Mouse (Mus musculus) embryonic facial prominence, embryonic 14.5 days (tissue): ENCODE data around the gene Hps4. TPM values are rescaled to one million over a fixed set of nuclear protein-coding genes. Genes with fewer than 3 reads are reported as not detected.

Source experiments
- ATAC-seq: fragments of 200-750 bp; cut with Nextera tagmentation; 2 replicates; pipeline ENCODE4 v1.8.0; 2017; ENCODE audit warnings: low read depth, moderate number of reproducible peaks, moderate TSS enrichment
- DNase-seq: peaks from one replicate; pipeline ENCODE4 v3.0.0-alpha.2; 2015; ENCODE audit warnings: low spot score
- H3K27ac ChIP-seq: fragments of 300-500 bp; sonication (generic); replicated peaks from 2 replicates; pipeline ENCODE4 v1.5.1; 2014; ENCODE audit warnings: low read depth, mild to moderate bottlenecking, low read length, moderate library complexity
- H3K27me3 ChIP-seq: fragments of 300-500 bp; sonication (generic); replicated peaks from 2 replicates; pipeline ENCODE4 v1.6.1; 2014; ENCODE audit warnings: low read length; ENCODE audit not compliant: control insufficient read depth, insufficient read depth
- H3K36me3 ChIP-seq: fragments of 300-500 bp; sonication (generic); 2 replicates; pipeline ENCODE4 v1.6.1; 2014; ENCODE audit warnings: low read length, mixed read lengths; ENCODE audit not compliant: control insufficient read depth, insufficient read depth
- H3K4me1 ChIP-seq: fragments of 300-500 bp; sonication (generic); 2 replicates; pipeline ENCODE4 v1.6.1; 2014; ENCODE audit warnings: antibody characterized with exemption, low read length; ENCODE audit not compliant: control insufficient read depth, insufficient read depth
- H3K4me2 ChIP-seq: fragments of 300-500 bp; sonication (generic); 2 replicates; pipeline ENCODE4 v1.6.1; 2014; ENCODE audit warnings: low read depth, mild to moderate bottlenecking, low read length, moderate library complexity, mixed read lengths
- H3K4me3 ChIP-seq: fragments of 300-500 bp; sonication (generic); 2 replicates; pipeline ENCODE4 v1.5.1; 2014; ENCODE audit warnings: low read depth, mild to moderate bottlenecking, low read length
- H3K9ac ChIP-seq: fragments of 300-500 bp; sonication (generic); 2 replicates; pipeline ENCODE4 v1.6.1; 2014; ENCODE audit warnings: low read depth, mild to moderate bottlenecking, low read length, moderate library complexity, mixed read lengths
- H3K9me3 ChIP-seq: fragments of 300-500 bp; sonication (generic); 2 replicates; pipeline ENCODE4 v1.6.1; 2016; ENCODE audit warnings: low read length; ENCODE audit not compliant: control insufficient read depth
- WGBS: fragments of 180-500 bp; shearing (Covaris S2); extraction: QIAGEN DNeasy Blood & Tissue Kit; methylation state at CpG from one replicate; pipeline ENCODE4 v1.1.7; 2014; 5-methylcytosine and 5-hydroxymethylcytosine counted together
- polyA plus RNA-seq: library from polyadenylated mRNA; unstranded; fragments of >200 nt; fragmentation: Nextera tagmentation; extraction: Ambion mirVana; gene quantifications from 2 replicates; pipeline ENCODE4 v1.2.1, GENCODE M21; 2014

Hps4 gene
- polyA plus RNA-seq, 1 experiment from 2014 or later = 31.6 TPM

- Histone ChIP-seq H3K9ac (no peak overlapping the region), H3K36me3 (peaks cover 26% of the 10 kb centered on the region), H3K4me1 (peaks cover 10% of the 10 kb centered on the region), H3K4me2 (no peak overlapping the region), H3K4me3 (no peak overlapping the region), H3K27me3 (no peaks in the 10 kb centered on the region), H3K9me3 (no peaks in the 10 kb centered on the region), H3K27ac (no peak overlapping the region)
- 73% methylated on average over 6 of the region's 6 CpGs for WGBS
- no peak for ATAC-seq
- no peak for DNase-seq
Observed at GRCm38 (mm10) chr5:112378716-112379115, 35.8 kb downstream of the Hps4 start.

DNA sequence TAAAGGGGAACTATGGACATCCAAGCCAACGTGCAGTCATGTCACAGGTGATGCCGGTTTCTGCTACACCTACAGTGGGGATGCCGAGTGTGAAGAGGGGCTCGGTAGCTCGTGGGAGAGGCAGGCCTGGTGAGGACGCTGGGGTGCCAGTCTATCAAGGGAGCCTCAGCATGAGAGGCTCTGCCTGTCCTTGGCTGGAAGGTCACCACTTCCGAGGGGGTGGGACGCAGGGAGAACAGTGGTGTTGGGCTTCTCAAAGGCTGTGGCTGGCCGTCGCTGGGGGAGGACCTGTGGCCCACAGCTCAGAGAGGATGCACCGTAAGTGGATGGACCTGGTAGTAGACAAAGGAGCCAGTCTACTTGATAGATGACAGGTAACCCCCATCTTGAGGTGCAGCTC lies 38.3 kb downstream of the Hps4 start:
- no peaks in the 10 kb centered on the region for H3K27me3 ChIP-seq
- peaks cover 17% of the 10 kb centered on the region for H3K36me3 ChIP-seq
- H3K4me3 ChIP-seq = no peak overlapping the region
- 93% methylated on average over 9 of the region's 11 CpGs for WGBS
- H3K4me1 ChIP-seq = peaks cover 10% of the 10 kb centered on the region
- H3K9me3 ChIP-seq = no peaks in the 10 kb centered on the region
- DNase-seq = no peak
- no peak overlapping the region for H3K27ac ChIP-seq
- H3K9ac ChIP-seq = no peak overlapping the region
- ATAC-seq = no peak
- no peak overlapping the region for H3K4me2 ChIP-seq

GRCm38 (mm10) chr5:112382042-112382441 lies 39.2 kb downstream of the Hps4 start:
- H3K4me3 ChIP-seq = no peak overlapping the region
- peaks cover 14% of the 10 kb centered on the region for H3K36me3 ChIP-seq
- H3K27me3 ChIP-seq = no peaks in the 10 kb centered on the region
- no peak for ATAC-seq
- no peak overlapping the region for H3K4me2 ChIP-seq
- DNase-seq = no peak
- no peak overlapping the region for H3K9ac ChIP-seq
- H3K4me1 ChIP-seq = peaks cover 10% of the 10 kb centered on the region
- WGBS = 59% methylated on average over 9 of the region's 9 CpGs
- no peaks in the 10 kb centered on the region for H3K9me3 ChIP-seq
- peak overlapping the region; percentile 71; the same call in 1 of the 2 replicates for H3K27ac ChIP-seq

DNA sequence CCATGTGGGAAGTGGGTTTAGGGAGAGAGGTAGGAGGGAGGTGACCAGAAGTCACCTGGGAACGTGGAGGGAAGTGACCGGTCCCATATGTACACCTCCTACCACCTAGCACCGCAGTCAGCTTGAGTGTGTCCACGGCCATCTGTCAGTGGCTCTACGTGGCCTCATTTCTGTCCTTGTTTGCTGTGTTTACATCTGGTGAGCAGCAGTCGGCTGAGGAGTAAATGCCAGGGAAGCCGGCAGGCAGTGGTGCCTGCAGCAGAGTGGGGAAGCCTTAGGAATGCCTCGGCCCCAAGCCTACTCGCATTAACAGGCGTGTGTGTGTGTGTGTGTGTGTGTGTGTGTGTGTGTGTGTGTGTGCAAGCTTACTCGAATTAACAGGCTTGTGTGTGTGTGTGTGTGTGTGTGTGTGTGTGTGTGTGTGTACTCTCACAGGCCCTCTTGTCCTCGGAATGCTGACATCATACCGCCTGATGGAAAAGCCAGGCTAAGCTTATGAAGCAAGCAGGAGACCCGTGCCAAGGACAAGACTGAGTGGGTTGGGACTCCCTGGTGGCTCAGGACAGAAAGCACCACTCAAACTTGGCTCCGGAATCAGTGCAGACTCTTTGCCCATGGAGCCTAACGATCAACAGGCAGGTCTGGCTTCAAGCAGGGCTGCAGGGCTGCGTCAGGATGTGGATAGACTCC lies 39.9 kb downstream of the Hps4 start:
- no peak overlapping the region for H3K4me3 ChIP-seq
- H3K4me1 ChIP-seq = peaks cover 10% of the 10 kb centered on the region
- H3K9ac ChIP-seq = peak overlapping the region; percentile 45; the same call in 1 of the 2 replicates
- DNase-seq = peak; percentile 65
- H3K27ac ChIP-seq = peak overlapping the region; percentile 71
- no peak overlapping the region for H3K4me2 ChIP-seq
- 47% methylated on average over 17 of the region's 17 CpGs for WGBS
- peaks cover 14% of the 10 kb centered on the region for H3K36me3 ChIP-seq
- H3K27me3 ChIP-seq = no peaks in the 10 kb centered on the region
- H3K9me3 ChIP-seq = no peaks in the 10 kb centered on the region
- ATAC-seq = peak; percentile 66

DNA sequence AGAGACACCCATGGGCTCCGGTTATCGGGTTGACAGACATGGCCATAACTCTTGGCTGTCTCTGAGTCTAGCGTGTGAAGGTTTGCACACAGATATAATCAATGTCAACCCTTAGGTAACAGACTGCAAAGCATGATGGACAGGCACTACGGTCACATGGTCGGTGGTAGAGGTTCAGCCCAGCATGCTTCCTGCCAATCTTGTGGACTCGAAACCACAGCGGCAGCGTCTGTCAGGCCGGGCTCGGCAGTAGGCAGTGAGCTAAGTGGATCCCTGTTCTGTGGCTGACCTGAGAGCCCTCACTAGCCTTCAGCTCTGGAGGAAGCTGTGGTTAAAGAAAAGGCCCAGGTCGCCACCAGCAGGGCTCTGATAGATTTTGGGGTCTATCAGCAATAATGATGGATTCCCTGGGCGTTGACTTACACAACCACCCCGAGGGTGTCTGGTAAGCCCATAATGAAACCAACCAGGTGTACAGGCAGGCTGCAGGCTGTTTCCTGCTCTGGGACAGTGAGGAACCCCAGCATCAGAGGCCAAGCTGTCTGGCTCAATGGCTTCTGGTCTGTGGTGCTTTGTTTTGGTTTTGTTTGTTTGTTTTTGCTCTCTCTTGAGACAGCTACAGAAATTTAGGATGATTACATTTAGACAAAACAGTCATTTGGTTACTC lies 42.1 kb downstream of the Hps4 start:
- no peak overlapping the region for H3K4me3 ChIP-seq
- H3K27me3 ChIP-seq = no peaks in the 10 kb centered on the region
- H3K36me3 ChIP-seq = peaks cover 6% of the 10 kb centered on the region; the same call in 1 of the 2 replicates
- H3K9me3 ChIP-seq = no peaks in the 10 kb centered on the region
- no peak for DNase-seq
- no peak overlapping the region for H3K9ac ChIP-seq
- H3K4me2 ChIP-seq = no peak overlapping the region
- peaks cover 10% of the 10 kb centered on the region for H3K4me1 ChIP-seq
- no peak overlapping the region for H3K27ac ChIP-seq
- ATAC-seq = no peak
- WGBS = 91% methylated on average over 13 of the region's 13 CpGs

- Histone ChIP-seq H3K27ac (no peak overlapping the region), H3K36me3 (peaks cover 8% of the 10 kb centered on the region; the same call in 1 of the 2 replicates), H3K4me3 (no peak overlapping the region), H3K9me3 (no peaks in the 10 kb centered on the region), H3K4me2 (no peak overlapping the region), H3K4me1 (peaks cover 10% of the 10 kb centered on the region), H3K9ac (no peak overlapping the region), H3K27me3 (no peaks in the 10 kb centered on the region)
- WGBS = 87% methylated on average over 2 of the region's 2 CpGs
- no peak for ATAC-seq
- no peak for DNase-seq
Observed at GRCm38 (mm10) chr5:112385973-112386372, 43.1 kb downstream of the Hps4 start.

DNA sequence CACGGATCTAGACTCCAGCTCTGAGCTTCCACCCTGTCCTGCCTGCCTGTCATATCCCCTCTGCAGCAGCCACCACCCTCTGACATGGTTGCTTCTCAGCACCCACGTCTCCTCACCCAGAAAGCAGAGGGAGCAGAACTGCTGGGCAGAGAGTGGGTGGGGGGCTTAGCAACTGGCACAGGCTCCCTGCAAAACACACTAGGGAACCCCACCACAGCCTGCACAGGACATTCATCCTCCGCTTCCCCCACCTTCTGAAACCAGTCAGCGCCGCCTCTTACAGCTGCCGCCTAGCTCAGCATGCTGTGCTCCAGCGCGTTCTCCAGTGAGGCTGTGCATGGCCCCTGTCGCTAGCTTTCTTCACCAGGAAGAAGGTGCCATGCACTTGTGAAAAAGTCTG lies 46.5 kb downstream of the Hps4 start:
- Histone ChIP-seq H3K9me3 (no peaks in the 10 kb centered on the region), H3K4me3 (no peak overlapping the region), H3K27me3 (peaks cover 21% of the 10 kb centered on the region), H3K9ac (no peak overlapping the region; the same call in 1 of the 2 replicates), H3K4me2 (no peak overlapping the region), H3K4me1 (no peaks in the 10 kb centered on the region), H3K27ac (no peak overlapping the region), H3K36me3 (peaks cover 8% of the 10 kb centered on the region; the same call in 1 of the 2 replicates)
- DNase-seq (no peak), ATAC-seq (no peak)
- WGBS = 91% methylated on average over 9 of the region's 9 CpGs

GRCm38 (mm10) chr5:112391002-112391401 lies 48.1 kb downstream of the Hps4 start:
- DNase-seq (no peak), ATAC-seq (no peak)
- Histone ChIP-seq H3K27me3 (peaks cover 22% of the 10 kb centered on the region), H3K4me2 (no peak overlapping the region), H3K4me1 (peaks cover 7% of the 10 kb centered on the region; the same call in 1 of the 2 replicates), H3K9me3 (no peaks in the 10 kb centered on the region), H3K27ac (no peak overlapping the region), H3K36me3 (0 out of 2 replicates have a peak, but pooled peaks cover 4% of the 10 kb centered on the region), H3K9ac (no peak overlapping the region), H3K4me3 (no peak overlapping the region)
- WGBS = 61% methylated on average over 16 of the region's 16 CpGs
